Mouse (Mus musculus): ENCODE data around the gene Gm11237.
"Not testable (repeated sequence)": the region's sequence is repeated elsewhere in the genome, so short reads cannot be mapped to it uniquely, and the experiment has no call there.

The Gm11237 gene

DNA sequence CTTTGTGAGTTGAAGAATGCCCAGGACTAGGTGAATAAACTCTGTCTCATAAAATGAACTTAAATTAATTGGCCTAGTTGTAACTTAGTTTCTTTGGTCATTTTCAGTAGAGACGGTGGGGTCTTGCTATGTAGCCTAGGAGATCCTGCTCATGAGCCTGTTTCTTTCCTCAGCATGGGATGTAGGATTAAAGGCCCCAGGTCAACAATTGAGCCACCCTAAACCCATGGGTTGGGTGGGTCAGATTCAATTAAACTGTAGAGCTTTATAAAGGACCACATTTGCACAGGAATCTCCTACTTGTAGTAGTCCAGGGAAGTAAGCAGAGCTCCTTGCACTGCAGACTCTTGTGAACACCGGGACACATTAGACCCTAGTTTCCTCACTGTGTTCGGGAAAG, at the start of gene Gm11237:
Gm11237 (plus strand) TSS at position 301 of the 400 bp plus-strand sequence.
- not testable (repeated sequence) for DNase-seq

DNA sequence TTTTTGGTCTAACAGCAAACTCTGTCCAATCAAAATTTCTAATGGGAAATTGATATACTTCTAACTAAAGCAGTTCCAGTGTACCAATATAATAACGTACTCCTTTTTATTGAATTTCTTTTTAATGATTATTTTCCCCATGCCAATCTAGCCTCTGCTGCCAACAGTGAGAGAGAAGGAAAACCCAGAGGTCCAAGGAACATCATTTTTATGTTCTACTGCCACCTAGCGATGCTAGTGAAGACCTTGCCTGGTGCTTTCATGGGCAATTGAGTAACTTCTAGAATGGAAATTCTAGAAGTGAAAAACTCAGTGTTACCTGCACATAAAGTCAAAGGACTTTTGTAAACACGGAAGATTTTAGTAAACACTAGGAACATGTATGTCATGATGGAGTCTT, 23.5 kb upstream of the Gm11237 start:
- no peak for DNase-seq

DNA sequence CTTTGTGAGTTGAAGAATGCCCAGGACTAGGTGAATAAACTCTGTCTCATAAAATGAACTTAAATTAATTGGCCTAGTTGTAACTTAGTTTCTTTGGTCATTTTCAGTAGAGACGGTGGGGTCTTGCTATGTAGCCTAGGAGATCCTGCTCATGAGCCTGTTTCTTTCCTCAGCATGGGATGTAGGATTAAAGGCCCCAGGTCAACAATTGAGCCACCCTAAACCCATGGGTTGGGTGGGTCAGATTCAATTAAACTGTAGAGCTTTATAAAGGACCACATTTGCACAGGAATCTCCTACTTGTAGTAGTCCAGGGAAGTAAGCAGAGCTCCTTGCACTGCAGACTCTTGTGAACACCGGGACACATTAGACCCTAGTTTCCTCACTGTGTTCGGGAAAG, 15.2 kb upstream of the Gm11237 start, which contains the start of gene Gm11238:
Gm11238 (plus strand) TSS at position 301 of the 400 bp plus-strand sequence.
- DNase-seq: not testable (repeated sequence)

DNA sequence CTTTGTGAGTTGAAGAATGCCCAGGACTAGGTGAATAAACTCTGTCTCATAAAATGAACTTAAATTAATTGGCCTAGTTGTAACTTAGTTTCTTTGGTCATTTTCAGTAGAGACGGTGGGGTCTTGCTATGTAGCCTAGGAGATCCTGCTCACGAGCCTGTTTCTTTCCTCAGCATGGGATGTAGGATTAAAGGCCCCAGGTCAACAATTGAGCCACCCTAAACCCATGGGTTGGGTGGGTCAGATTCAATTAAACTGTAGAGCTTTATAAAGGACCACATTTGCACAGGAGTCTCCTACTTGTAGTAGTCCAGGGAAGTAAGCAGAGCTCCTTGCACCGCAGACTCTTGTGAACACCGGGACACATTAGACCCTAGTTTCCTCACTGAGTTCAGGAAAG, 15.0 kb downstream of the Gm11237 start, which contains the start of gene Gm11236:
Gm11236 (plus strand) TSS at position 301 of the 400 bp plus-strand sequence.
- DNase-seq: not testable (repeated sequence)

DNA sequence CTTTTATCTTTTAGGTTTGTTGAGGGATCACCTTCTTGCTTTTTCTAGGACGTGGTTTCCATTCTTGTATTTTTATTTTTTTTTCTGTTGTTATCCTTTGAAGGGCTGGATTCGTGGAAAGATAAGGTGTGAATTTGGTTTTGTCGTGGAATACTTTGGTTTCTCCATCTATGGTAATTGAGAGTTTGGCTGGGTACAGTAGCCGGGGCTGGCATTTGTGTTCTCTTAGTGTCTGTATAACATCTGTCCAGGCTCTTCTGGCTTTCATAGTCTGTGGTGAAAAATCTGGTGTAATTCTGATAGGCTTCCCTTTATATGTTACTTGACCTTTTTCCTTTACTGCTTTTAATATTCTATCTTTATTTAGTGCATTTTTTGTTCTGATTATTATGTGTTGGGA, 39.1 kb downstream of the Gm11237 start:
- not testable (repeated sequence) for DNase-seq

DNA sequence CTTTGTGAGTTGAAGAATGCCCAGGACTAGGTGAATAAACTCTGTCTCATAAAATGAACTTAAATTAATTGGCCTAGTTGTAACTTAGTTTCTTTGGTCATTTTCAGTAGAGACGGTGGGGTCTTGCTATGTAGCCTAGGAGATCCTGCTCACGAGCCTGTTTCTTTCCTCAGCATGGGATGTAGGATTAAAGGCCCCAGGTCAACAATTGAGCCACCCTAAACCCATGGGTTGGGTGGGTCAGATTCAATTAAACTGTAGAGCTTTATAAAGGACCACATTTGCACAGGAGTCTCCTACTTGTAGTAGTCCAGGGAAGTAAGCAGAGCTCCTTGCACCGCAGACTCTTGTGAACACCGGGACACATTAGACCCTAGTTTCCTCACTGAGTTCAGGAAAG, 45.3 kb downstream of the Gm11237 start, which contains the start of gene Gm11239:
Gm11239 (plus strand) TSS at position 301 of the 400 bp plus-strand sequence.
- not testable (repeated sequence) for DNase-seq
